Mouse (Mus musculus): Measurements from ENCODE around the gene Tomm40.

GRCm38 (mm10) chr7:19749389-19750216, 34.4 kb upstream of the Tomm40 start:
- TF ChIP-seq CTCF (IDR thresholded peaks at IDR 0.05; ENCODE audit: low read depth), result peak; percentile 90
- no peak for TF ChIP-seq EP300 (optimal IDR thresholded peaks at IDR 0.05)

Data from stomach, postnatal 0 days (tissue).